ENCODE assay signal across 25 mouse cellular contexts in genomic region chr5:138641761-138642160, GRCm38 (mm10). TPM values are rescaled to one million over a fixed set of nuclear protein-coding genes. Genes with fewer than 3 reads are reported as not detected.
DNase-seq lines count a peak whose midpoint lies in the region; ATAC-seq and TF ChIP-seq lines count a peak whose summit lies in the region.
"Had no signal": no experiment of that assay in that cellular context is flagged by ENCODE, and none has a peak within 500 bp of the region (broad histone marks: within the 10 kb centered on the region; RNA-seq: fewer than 3 reads in every experiment).

No protein-coding gene starts in this region.

- TF ChIP-seq CTCF in liver, embryonic 14.5 days (IDR thresholded peaks at IDR 0.05; ENCODE audit: low read depth): no peak
- TF ChIP-seq CTCF in G1E (IDR thresholded peaks at IDR 0.05; ENCODE audit: low read depth, low read length) (no peak), MEL (IDR thresholded peaks at IDR 0.05 in 2 of 3, conservative IDR thresholded peaks at IDR 0.05 in 1 of 3; ENCODE audit: control insufficient read depth in 1 of 3, insufficient read depth in 1 of 3, low read depth in 2 of 3, low read length in 3 of 3, poor library complexity in 1 of 3, severe bottlenecking in 1 of 3) (no peak)
- no peak for TF ChIP-seq CTCF in thymus, adult 2 months (IDR thresholded peaks at IDR 0.05; ENCODE audit: borderline replicate concordance, control insufficient read depth, extremely low read depth, insufficient read depth, low read length, poor library complexity)

- H3K27ac ChIP-seq in liver, embryonic 14.5 days: no peak overlapping the region
- no peak overlapping the region for H3K27ac ChIP-seq in liver, embryonic 12.5 days
- H3K27ac ChIP-seq in MEL (ENCODE audit: control insufficient read depth, low read depth, low read length): peak overlapping the region; percentile 45; the same call in 1 of the 2 replicates
- no peak overlapping the region for H3K27ac ChIP-seq in thymus, adult 2 months (ENCODE audit: control insufficient read depth, insufficient read depth, low read length)
- H3K27ac ChIP-seq: embryonic facial prominence, embryonic 13.5 days; embryonic facial prominence, embryonic 15.5 days; forebrain, embryonic 10.5 days; forebrain, embryonic 12.5 days had no signal

- TF ChIP-seq POLR2A in MEL (IDR thresholded peaks at IDR 0.05; ENCODE audit: control insufficient read depth in 1 of 2, insufficient read depth in 1 of 2, low read depth in 1 of 2, low read length in 2 of 2, poor library complexity in 1 of 2): no peak
- no peak for TF ChIP-seq POLR2A in thymus, adult 2 months (IDR thresholded peaks at IDR 0.05; ENCODE audit: control insufficient read depth, extremely low read depth, insufficient read depth, low read length, poor library complexity)

- peaks cover 5% of the 10 kb centered on the region; the same call in 1 of the 2 replicates for H3K36me3 ChIP-seq in liver, embryonic 14.5 days (replicated peaks; ENCODE audit: control insufficient read depth, insufficient read depth, low read depth)
- H3K36me3 ChIP-seq in liver, embryonic 12.5 days: peaks cover 73% of the 10 kb centered on the region
- H3K36me3 ChIP-seq in G1E (replicated peaks): peaks cover 39% of the 10 kb centered on the region
- H3K36me3 ChIP-seq in MEL (ENCODE audit: control insufficient read depth in 1 of 2, insufficient read depth in 2 of 2, low read length in 2 of 2): peaks cover 0 to 5% of the 10 kb centered on the region in 2 experiments; a peak in 2 of 4 replicates
- peaks cover 9% of the 10 kb centered on the region; the same call in 1 of the 2 replicates for H3K36me3 ChIP-seq in thymus, adult 2 months (ENCODE audit: control insufficient read depth, insufficient read depth, low read length)

- H3K4me1 ChIP-seq in liver, embryonic 14.5 days (replicated peaks; ENCODE audit: control insufficient read depth in 2 of 2, insufficient read depth in 2 of 2, low read length in 1 of 2): no peaks in the 10 kb centered on the region
- no peaks in the 10 kb centered on the region for H3K4me1 ChIP-seq in liver, embryonic 12.5 days
- H3K4me1 ChIP-seq in G1E (ENCODE audit: insufficient read depth, low read depth, low read length) (peaks cover 5% of the 10 kb centered on the region; the same call in 1 of the 2 replicates), MEL (ENCODE audit: control insufficient read depth in 1 of 2, insufficient read depth in 2 of 2, low read length in 2 of 2) (peaks cover 3 to 5% of the 10 kb centered on the region in 2 experiments; a peak in 3 of 4 replicates)
- H3K4me1 ChIP-seq in thymus, adult 2 months (replicated peaks; ENCODE audit: control insufficient read depth, insufficient read depth, low read length): no peaks in the 10 kb centered on the region
- H3K4me1 ChIP-seq: embryonic facial prominence, embryonic 13.5 days; embryonic facial prominence, embryonic 15.5 days; forebrain, embryonic 10.5 days; forebrain, embryonic 12.5 days had no signal

- no peaks in the 10 kb centered on the region; the same call in 1 of the 2 replicates for H3K79me2 ChIP-seq in MEL (ENCODE audit: control insufficient read depth, insufficient read depth, low read length, poor library complexity)

- DNase-seq in liver, embryonic 14.5 days (ENCODE audit: low read depth in 3 of 3, low spot score in 3 of 3): peak in 2 of 3 experiments; percentile 53 to 57
- DNase-seq in G1E (ENCODE audit: low spot score) (no peak), MEL (ENCODE audit: low read depth, low spot score) (peak; percentile 67)
- no peak for DNase-seq in thymus, adult 2 months
- no peak for DNase-seq in cerebellum, postnatal 14 days
- DNase-seq: adrenal gland, adult 8-10 months; adrenal gland, postnatal 14 days; adrenal gland, postnatal 36 days; cerebellum, adult 11-12 months; cerebellum, adult 2 months; cerebellum, adult 9-10 months; cerebellum, postnatal 10 days; cerebellum, postnatal 36 days; embryo, embryonic 11 days had no signal

- H3K4me3 ChIP-seq in liver, embryonic 14.5 days (ENCODE audit: insufficient read depth in 1 of 2, low read depth in 2 of 2, low read length in 2 of 2): no peak overlapping the region
- no peak overlapping the region for H3K4me3 ChIP-seq in liver, embryonic 12.5 days
- H3K4me3 ChIP-seq in G1E (ENCODE audit: low read depth, low read length) (no peak overlapping the region), MEL (ENCODE audit: control insufficient read depth in 1 of 2, insufficient read depth in 1 of 2, low read depth in 2 of 2, low read length in 2 of 2) (no peak overlapping the region)
- no peak overlapping the region for H3K4me3 ChIP-seq in thymus, adult 2 months (ENCODE audit: control insufficient read depth, insufficient read depth, low read length)
- H3K4me3 ChIP-seq: embryonic facial prominence, embryonic 13.5 days; embryonic facial prominence, embryonic 15.5 days; erythroblast, embryonic 14.5 days; forebrain, embryonic 10.5 days; forebrain, embryonic 12.5 days had no signal

- WGBS in liver, embryonic 14.5 days (ENCODE audit: insufficient replicate concordance): 73% methylated on average over 3 of the region's 3 CpGs
- WGBS in liver, embryonic 12.5 days (ENCODE audit: insufficient replicate concordance): 85% methylated on average over 3 of the region's 3 CpGs
- WGBS in thymus, adult 2 months: 94% methylated on average over 3 of the region's 3 CpGs

- ATAC-seq in liver, embryonic 14.5 days (ENCODE audit: insufficient read depth): no peak
- ATAC-seq in liver, embryonic 12.5 days: no peak
- ATAC-seq in G1E (ENCODE audit: extremely low read depth, insufficient number of reproducible peaks, low FRiP score, poor library complexity, severe bottlenecking): 0 out of 2 replicates have a peak, but pooled peaks have one; percentile 15
- ATAC-seq: activated CD4-positive, CD25-positive, alpha-beta regulatory T cell, adult 4 months; forebrain, embryonic 14.5 days; forebrain, embryonic 16.5 days; Patski had no signal

- H3K9me3 ChIP-seq in liver, embryonic 14.5 days (ENCODE audit: control insufficient read depth, low read length): no peaks in the 10 kb centered on the region
- H3K9me3 ChIP-seq in liver, embryonic 12.5 days (replicated peaks): no peaks in the 10 kb centered on the region
- H3K9me3 ChIP-seq in G1E (replicated peaks): no peaks in the 10 kb centered on the region
- H3K9me3 ChIP-seq in MEL (replicated peaks; ENCODE audit: insufficient read depth, low read length): no peaks in the 10 kb centered on the region
- H3K9me3 ChIP-seq: embryonic facial prominence, embryonic 13.5 days; embryonic facial prominence, embryonic 15.5 days; forebrain, embryonic 12.5 days had no signal

- TF ChIP-seq RAD21 in MEL (IDR thresholded peaks at IDR 0.05; ENCODE audit: low read depth, low read length): no peak

- TF ChIP-seq EP300 in liver, embryonic 14.5 days (IDR thresholded peaks at IDR 0.05; ENCODE audit: low read depth): no peak
- TF ChIP-seq EP300 in MEL (IDR thresholded peaks at IDR 0.05; ENCODE audit: low read depth in 1 of 2, low read length in 2 of 2): peak; percentile 23 to 43; a peak in 2 of 4 replicates

- H3K27me3 ChIP-seq in liver, embryonic 14.5 days (ENCODE audit: control insufficient read depth, insufficient read depth, low read length): no peaks in the 10 kb centered on the region
- H3K27me3 ChIP-seq in liver, embryonic 12.5 days (replicated peaks): no peaks in the 10 kb centered on the region
- H3K27me3 ChIP-seq in G1E (ENCODE audit: insufficient read depth, low read length) (no peaks in the 10 kb centered on the region), MEL (ENCODE audit: control insufficient read depth in 1 of 2, insufficient read depth in 2 of 2, low read length in 2 of 2) (no peaks in the 10 kb centered on the region)
- no peaks in the 10 kb centered on the region for H3K27me3 ChIP-seq in thymus, adult 2 months (ENCODE audit: control insufficient read depth, insufficient read depth, low read length)
- H3K27me3 ChIP-seq: CH12.LX; embryonic facial prominence, embryonic 13.5 days; embryonic facial prominence, embryonic 15.5 days; forebrain, embryonic 12.5 days; Patski had no signal

- H3K9ac ChIP-seq in liver, embryonic 14.5 days (replicated peaks): no peak overlapping the region
- H3K9ac ChIP-seq in liver, embryonic 12.5 days: no peak overlapping the region
- no peak overlapping the region for H3K9ac ChIP-seq in MEL (ENCODE audit: control insufficient read depth, low read depth, low read length, poor library complexity, severe bottlenecking)
- H3K9ac ChIP-seq: embryonic facial prominence, embryonic 13.5 days; embryonic facial prominence, embryonic 15.5 days; forebrain, embryonic 12.5 days had no signal

- no peak overlapping the region for H3K4me2 ChIP-seq in liver, embryonic 14.5 days (ENCODE audit: low read depth)
- no peak overlapping the region for H3K4me2 ChIP-seq in liver, embryonic 12.5 days
- H3K4me2 ChIP-seq: embryonic facial prominence, embryonic 13.5 days; embryonic facial prominence, embryonic 15.5 days; forebrain, embryonic 12.5 days had no signal

TF ChIP-seq in MEL, 35 proteins besides CTCF, POLR2A, EP300 and RAD21 (continues in another document):
- TF ChIP-seq TAL1 (IDR thresholded peaks at IDR 0.05; ENCODE audit: low read length) (0 out of 2 replicates have a peak, but pooled peaks have one; percentile 16), MYB (IDR thresholded peaks at IDR 0.05; ENCODE audit: low read depth, low read length) (no peak), KAT2A (conservative IDR thresholded peaks at IDR 0.05; ENCODE audit: low read depth, low read length) (no peak), POLR2AphosphoS2 (IDR thresholded peaks at IDR 0.05; ENCODE audit: low read length) (no peak)

RNA-seq across cellular contexts. Expression of gene A430033K04Rik, which starts 19.1 kb away (rescaled TPM):
- polyA plus RNA-seq in liver, embryonic 14.5 days (2012; rRNA removed): 1.7 and 2.5 TPM in 2 replicates
- polyA plus RNA-seq in liver, embryonic 14.5 days (2014; fragmentation: Nextera tagmentation; extraction: Ambion mirVana): 2.6 and 2.7 TPM in 2 replicates
- 5.4 and 5.7 TPM in 2 replicates for polyA plus RNA-seq in liver, embryonic 12.5 days (2016; fragmentation: Nextera tagmentation; extraction: Ambion mirVana)
- total RNA-seq in G1E (2014; fragmentation: Nextera tagmentation) (10.3 and 12.4 TPM in 2 replicates), G1E (2017) (8.6 and 9.6 TPM in 2 replicates), MEL (2012; rRNA removed) (2.6 and 3.0 TPM in 2 replicates)
- polyA plus RNA-seq in G1E (2012) (0.45 and 0.62 TPM in 2 replicates), MEL (2012; ENCODE audit: insufficient read depth in 1 of 2, insufficient read length in 2 of 2, low read depth in 1 of 2, low replicate concordance in 2 of 2, missing spikeins in 1 of 2) (1 to 10 TPM in 1 of 2 experiments, not detected in 1; 2.1 TPM)
- 3.6 and 4.1 TPM in 2 replicates for polyA plus RNA-seq in thymus, adult 2 months (2012; rRNA removed)

RNA-seq across cellular contexts. Expression of gene Zfp68, which starts 22.2 kb away (rescaled TPM):
- 2.7 and 5.1 TPM in 2 replicates for polyA plus RNA-seq in liver, embryonic 14.5 days (2012; rRNA removed)
- 15.3 and 17.2 TPM in 2 replicates for polyA plus RNA-seq in liver, embryonic 14.5 days (2014; fragmentation: Nextera tagmentation; extraction: Ambion mirVana)
- 22.6 and 22.8 TPM in 2 replicates for polyA plus RNA-seq in liver, embryonic 12.5 days (2016; fragmentation: Nextera tagmentation; extraction: Ambion mirVana)
- total RNA-seq in G1E (2014; fragmentation: Nextera tagmentation) (66.5 and 72.1 TPM in 2 replicates), G1E (2017) (42.5 and 49.7 TPM in 2 replicates), MEL (2012; rRNA removed) (13.3 and 15.8 TPM in 2 replicates)
- polyA plus RNA-seq in G1E (2012) (0.89 and 1.7 TPM in 2 replicates), MEL (2012; ENCODE audit: insufficient read depth in 1 of 2, insufficient read length in 2 of 2, low read depth in 1 of 2, low replicate concordance in 2 of 2, missing spikeins in 1 of 2) (10 to 100 TPM in 1 of 2 experiments, not detected in 1; 18.1 TPM)
- polyA plus RNA-seq in thymus, adult 2 months (2012; rRNA removed): 10.0 and 11.1 TPM in 2 replicates

Comparison
In these comparisons a context has a peak if more than half of its experiments do, and no peak if none do; other contexts are left out.
1. DNase-seq: peak in liver, embryonic 14.5 days (2 of 3) and MEL (single experiment); none in G1E (single experiment), thymus, adult 2 months (single experiment) and cerebellum, postnatal 14 days (0 of 2).